Mouse (Mus musculus): ENCODE data around the gene Cmip.

Cmip gene

GRCm38 (mm10) chr8:117257821-117258575, 1.1 kb downstream of the Cmip start:
- no peak for DNase-seq (ENCODE audit: low spot score)

- DNase-seq (ENCODE audit: low spot score): no peak
Observed at GRCm38 (mm10) chr8:117258576-117259040, 1.7 kb downstream of the Cmip start.

GRCm38 (mm10) chr8:117259431-117260001, 2.7 kb downstream of the Cmip start:
- no peak for DNase-seq (ENCODE audit: low spot score)

DNA sequence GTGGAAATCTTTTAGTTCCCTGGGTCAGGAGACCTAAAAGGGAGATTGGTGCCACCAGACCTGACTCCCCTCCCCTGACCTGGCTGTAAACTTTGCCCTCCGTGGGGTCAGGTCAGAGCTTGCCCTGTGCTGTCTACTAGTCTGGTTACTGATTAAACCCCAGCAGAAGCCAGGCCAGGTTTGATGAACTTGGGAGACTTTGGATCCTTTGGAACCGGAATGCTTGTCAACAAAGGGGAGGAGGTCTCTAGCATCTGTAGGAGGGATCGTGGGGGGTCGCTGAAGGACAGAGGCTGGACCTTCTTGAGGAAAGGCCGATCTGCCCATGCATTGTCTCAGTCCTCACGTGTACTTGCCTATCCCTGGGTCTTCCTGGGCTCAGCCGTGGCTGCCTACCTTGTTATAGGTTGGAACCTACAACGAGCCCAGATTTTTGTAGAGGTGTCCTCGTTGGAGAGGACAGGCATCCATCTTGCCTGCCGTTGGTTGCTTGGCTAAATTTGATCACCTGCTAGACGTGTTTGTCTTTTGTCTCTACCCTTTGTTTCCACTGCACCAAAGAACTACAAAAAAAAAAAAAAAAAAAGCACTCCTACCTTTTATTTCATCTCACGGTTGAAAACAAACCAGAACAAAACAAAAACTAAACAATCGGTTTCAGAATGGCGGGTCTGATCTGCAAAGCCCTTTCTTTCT, 3.5 kb downstream of the Cmip start:
- DNase-seq (ENCODE audit: low spot score): no peak

DNA sequence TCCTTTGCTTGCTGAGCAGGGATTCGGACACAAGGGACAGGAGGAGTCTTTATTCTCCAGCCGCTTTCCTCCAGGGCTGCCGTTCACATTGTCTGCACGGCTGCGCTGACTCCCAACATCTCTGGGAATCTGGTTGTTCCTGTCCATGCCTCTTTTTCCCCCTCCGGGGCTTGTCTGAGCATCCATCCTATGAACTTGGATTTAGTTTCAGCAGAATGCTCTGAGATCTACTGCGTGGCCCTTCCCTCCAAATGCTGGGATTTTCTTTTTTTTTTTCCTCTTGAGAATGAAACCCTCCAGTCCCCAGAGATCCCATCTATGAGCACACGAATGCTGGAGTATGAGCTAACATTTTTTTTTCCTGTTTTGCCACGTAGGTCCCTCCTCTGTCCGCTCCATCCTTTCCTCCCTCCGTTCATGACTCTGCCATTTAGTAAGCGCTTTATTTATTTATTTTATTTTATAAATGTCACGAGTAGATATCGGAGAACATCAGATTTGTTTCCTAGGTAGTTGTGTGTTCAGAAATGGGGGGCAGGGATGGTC, 4.1 kb downstream of the Cmip start:
- DNase-seq (ENCODE audit: low spot score): no peak

GRCm38 (mm10) chr8:117261702-117262101, 4.8 kb downstream of the Cmip start:
- no peak for DNase-seq (ENCODE audit: low spot score)

DNA sequence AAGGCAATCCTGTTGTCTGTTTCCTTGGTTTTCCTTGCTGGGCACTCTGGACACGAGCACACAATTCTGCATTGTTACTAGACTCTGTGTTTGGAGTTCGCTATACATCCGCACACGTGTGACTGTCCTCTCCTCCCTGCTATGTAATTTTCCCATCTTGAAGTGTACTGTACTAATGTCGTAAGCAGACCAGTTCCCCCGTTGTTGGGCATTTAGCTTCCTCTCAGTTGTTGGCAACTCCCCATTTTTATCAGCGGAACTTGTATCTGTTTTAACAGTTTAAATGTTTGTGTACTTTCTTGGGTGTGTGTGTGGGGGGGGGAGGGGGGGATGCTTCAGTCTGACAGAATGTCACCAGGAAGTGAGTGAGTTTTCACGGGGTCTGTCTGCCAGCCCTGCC, 5.8 kb downstream of the Cmip start:
- no peak for DNase-seq (ENCODE audit: low spot score)

DNA sequence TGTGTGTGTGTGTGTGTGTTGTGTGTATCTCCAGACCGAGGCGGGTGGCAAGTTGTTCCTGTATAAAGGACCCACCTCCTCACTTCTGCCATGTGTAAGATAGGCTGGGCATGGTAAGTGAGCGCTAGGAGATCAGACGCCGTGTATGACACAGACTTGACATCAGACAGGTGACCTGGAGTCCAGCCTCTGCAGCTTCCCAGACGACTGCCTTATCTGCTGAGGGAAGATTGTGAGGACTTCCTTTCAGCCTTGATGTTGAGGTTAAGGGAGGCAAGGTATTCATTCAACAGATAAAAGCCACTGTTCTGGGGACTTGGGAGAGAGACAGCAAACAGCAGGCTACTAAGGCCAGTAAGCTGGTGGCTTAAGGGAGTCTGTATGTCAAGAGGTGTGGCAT, 6.6 kb downstream of the Cmip start:
- no peak for DNase-seq (ENCODE audit: low spot score)

GRCm38 (mm10) chr8:117265079-117265478, 8.2 kb downstream of the Cmip start:
- DNase-seq (ENCODE audit: low spot score): no peak

- DNase-seq (ENCODE audit: low spot score): no peak
Observed at GRCm38 (mm10) chr8:117267403-117268129, 10.7 kb downstream of the Cmip start.

DNA sequence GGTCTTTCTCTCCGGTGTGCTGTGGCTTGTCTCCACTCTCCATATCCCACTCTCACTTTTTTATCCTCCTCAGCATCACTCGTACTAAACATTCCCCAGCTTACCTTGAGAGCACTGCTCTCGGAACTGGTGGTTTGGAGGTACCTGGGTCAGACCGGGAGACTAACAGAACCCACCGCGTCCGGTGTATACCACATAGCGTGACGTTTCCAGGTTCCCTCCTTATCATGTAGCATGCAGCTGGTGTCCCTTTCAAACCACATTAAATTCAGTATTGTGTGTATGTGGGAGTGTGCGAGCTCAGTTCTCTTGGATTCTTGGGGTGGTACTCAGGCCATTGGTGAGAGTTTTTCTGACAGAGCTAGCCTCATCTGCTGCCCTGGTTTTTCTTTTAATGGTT, 21.4 kb downstream of the Cmip start:
- DNase-seq (ENCODE audit: low spot score): no peak

DNA sequence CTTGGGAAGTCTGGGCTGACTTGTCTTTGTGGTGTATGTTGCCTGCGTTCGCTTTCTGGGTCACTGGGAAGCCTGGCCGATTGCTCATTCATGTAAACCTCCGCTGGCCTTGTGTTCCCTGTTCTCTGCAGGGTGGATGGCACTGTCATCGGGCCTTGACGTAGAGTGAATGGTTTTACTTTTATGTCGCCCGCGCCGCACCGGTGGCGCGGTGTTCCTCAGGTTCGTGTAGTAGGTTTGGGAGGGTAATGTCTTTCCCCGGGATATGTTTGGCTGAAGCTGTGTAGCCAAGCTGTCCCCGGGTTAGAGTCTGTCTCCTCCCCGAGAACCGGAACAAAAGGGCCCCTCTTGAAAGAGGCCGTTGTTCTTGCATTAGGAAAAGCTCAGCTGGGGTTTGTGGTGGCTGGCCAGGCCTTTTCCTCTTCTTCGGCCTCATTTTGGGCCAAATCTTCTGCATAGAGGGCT, 21.8 kb downstream of the Cmip start:
- DNase-seq (ENCODE audit: low spot score): no peak

DNA sequence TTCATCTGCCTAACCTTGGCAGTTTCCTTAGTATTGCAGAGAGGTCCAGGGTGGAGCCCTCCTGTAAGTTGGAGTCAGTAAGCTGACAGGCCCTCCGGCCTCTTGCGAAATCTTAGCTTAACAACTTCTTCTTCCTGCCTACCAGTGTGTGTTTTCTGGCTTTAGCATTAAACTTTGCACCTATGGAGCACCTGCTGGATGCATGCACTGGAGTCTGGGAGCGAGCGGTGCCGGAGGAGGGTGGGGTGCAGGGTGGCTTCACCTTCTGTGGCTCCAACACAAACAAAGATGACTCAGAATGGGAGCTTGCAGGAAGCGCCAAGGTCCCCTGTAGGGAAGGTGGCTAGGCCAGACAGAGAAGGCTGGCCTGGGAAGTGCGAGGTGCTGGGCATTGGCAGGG, 23.6 kb downstream of the Cmip start:
- DNase-seq (ENCODE audit: low spot score): no peak

- DNase-seq (ENCODE audit: low spot score): no peak
Observed at GRCm38 (mm10) chr8:117281676-117282075, 24.8 kb downstream of the Cmip start.

DNA sequence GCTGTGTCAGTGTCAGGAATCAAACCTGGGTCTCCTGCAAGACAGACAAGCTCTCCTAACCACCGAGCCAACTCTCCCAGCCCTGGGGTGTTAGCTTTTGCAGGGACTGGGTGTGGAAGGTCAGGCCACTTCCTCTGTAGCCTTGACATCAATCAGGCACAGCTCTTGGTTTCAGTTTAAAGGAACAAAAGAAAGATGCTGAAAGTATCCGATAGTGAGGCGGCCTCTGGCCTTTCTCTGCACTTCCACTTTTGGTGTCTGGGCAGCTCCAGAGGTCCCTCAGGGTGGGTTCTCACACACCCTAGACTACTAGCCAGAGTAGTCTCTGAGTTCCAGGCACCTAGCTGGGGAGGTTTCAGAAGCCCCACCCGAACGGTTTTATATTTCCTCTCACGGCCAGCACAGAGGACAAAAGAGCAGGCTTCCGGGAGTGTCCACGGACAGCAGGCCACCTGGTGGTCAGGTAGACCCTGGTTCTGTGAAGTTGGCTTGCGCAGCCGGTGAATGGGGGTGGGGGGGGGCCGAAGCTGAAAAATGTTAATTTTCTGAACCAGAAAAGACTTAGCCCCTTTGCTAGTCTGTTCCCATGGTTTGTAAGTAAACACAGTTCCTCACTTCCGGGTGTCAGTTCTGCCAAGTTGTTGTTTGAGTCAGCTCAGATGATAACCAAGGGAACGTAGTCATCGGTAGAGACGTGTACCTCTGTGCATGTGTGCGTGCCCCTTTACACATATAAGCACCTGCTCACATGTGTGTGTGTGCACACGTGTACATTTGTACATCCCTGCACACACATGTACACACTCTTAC, 25.5 kb downstream of the Cmip start:
- no peak for DNase-seq (ENCODE audit: low spot score)

DNA sequence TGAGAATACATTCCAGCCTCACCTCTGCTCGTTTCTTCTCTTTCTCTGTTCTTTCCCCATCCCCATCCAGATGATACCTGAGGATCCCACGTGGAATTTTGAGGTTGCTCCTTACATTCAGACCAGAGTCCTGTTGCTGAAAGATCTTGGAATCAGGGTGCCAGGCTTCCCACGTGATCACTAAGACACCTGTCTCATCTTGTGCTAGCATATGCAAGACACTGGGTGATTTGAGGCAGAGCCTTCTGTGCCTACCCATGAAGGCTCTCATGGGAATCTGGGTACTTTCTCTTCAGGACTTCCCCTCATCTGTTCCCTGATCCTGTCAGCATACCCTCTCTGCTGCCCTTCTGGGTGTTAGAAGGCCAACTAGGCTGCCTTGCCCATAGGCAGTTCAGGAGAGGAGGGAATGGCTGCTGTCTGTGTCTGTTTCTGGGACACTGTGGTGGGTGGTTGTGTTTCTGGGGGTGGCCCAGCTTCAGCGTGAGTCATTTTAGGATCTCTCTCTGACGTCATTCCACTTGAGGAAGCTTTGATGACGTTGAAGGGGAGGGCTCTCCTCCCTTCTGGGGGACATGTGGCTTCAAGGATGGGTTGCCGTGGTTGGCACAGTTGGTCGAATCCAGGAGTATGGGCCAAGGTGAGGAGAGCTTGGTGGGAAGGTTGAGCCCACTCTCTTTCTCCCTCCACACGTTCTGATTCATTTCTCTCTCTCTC, 28.1 kb downstream of the Cmip start:
- no peak for DNase-seq (ENCODE audit: low spot score)

GRCm38 (mm10) chr8:117287966-117288365, 31.1 kb downstream of the Cmip start:
- DNase-seq (ENCODE audit: low spot score): no peak

GRCm38 (mm10) chr8:117289016-117289415, 32.2 kb downstream of the Cmip start:
- DNase-seq (ENCODE audit: low spot score): no peak

- no peak for DNase-seq (ENCODE audit: low spot score)
Observed at GRCm38 (mm10) chr8:117290506-117290905, 33.6 kb downstream of the Cmip start.

GRCm38 (mm10) chr8:117292262-117292661, 35.4 kb downstream of the Cmip start:
- no peak for DNase-seq (ENCODE audit: low spot score)

GRCm38 (mm10) chr8:117294812-117295211, 37.9 kb downstream of the Cmip start:
- no peak for DNase-seq (ENCODE audit: low spot score)
